Mouse (Mus musculus) c-Kit-positive CD71-positive TER-119-positive erythroid progenitor cells, embryonic 14.5 days (primary cell): ENCODE data around the gene Inpp5b.

Experiments used
- DNase-seq: peaks from one replicate; pipeline ENCODE4 v3.0.0-alpha.2; 2013; ENCODE audit warnings: low spot score

Gene Inpp5b

GRCm38 (mm10) chr4:124765802-124766565 is 24.3 kb downstream of the Inpp5b start:
- DNase-seq, result no peak

- DNase-seq, result no peak
Observed at GRCm38 (mm10) chr4:124766566-124766940, 24.9 kb downstream of the Inpp5b start.

DNA sequence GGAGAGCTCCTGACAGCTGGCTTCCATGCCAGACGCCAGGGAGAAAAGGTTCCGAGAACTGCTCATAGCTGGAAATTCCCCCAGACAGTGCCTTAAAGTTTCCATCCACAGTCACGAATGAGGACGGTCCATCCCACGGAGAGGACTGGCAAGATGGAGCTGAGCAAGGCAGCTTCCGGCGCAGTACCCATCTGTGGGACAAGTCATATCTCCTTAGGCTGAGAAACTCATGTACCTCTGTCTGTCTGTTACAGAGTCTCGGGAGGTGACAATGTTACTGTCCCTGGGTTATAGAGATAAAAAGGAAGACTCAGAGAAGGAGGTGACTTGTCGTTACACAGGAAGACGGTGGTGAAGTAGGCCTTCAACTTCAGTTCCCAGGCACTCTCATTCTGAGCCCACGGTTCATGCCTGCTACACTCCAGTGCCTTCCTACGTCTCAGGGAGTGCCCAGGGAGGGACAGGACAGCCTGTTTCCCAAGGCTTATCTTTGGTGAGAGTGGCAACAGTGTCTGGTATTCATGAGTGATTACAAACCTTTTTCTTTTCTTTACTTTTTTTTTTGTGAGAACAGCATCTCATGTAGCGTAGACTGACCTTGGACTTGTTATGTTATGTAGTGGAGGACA is 27.4 kb downstream of the Inpp5b start:
- peak; percentile 47 for DNase-seq

GRCm38 (mm10) chr4:124770624-124771023 is 29.0 kb downstream of the Inpp5b start:
- no peak for DNase-seq

DNA sequence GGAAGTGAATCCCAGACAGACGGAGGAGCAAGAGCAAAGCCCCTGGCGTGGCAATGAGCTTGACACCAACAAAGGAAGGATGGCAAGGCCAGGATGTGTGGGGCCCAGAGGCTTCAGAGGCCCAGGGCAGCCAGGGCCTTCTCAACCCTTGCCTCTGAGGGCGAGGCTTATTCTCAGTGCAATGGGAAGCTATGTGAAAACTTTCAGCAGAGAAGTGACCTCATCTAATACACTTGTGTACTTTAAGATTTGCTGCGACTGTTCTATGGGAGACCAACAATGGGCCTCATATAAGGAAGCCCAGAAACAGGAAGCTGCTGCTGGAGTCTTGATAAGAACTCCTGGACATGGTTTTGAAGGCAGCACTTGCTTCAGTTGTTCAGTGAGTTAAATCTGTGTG is 30.5 kb downstream of the Inpp5b start:
- no peak for DNase-seq

DNA sequence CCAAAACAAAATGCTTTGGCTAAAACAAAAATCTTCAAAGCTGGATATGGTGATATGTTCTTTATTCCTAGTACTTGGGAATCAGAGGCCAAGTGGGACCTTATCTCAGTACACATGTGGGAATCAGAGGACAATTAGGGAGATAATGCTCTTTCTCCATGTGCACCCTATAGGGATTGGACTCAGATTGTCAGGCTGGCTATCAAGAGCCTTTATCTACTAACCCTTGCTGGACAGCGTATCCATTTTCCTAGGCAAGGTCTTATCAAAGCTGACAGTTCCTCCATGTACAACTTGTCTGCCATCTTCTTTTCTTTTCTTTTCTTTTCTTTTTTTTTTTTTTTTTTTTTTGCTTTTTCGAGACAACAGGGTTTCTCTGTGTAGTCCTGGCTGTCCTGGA is 31.8 kb downstream of the Inpp5b start:
- DNase-seq, result peak; percentile 48

DNA sequence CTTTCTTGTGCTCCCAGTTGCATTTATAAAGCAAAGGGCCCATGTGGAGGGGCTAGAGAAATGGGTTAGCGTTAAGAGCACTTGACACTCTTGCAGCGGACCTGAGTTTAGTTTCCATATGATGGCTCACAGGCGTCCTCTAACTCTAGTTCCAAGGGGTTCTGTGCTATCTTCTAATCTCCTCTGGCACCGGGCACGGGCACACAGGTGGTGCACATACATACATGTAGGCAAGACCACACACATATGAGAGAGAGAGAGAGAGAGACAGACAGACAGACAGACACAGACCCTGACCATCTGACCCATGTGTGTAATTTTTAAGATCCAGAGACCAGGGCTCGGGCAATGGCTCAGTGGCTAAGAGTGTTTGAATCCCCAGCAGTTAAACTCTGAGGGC is 32.3 kb downstream of the Inpp5b start:
- DNase-seq, result no peak

DNA sequence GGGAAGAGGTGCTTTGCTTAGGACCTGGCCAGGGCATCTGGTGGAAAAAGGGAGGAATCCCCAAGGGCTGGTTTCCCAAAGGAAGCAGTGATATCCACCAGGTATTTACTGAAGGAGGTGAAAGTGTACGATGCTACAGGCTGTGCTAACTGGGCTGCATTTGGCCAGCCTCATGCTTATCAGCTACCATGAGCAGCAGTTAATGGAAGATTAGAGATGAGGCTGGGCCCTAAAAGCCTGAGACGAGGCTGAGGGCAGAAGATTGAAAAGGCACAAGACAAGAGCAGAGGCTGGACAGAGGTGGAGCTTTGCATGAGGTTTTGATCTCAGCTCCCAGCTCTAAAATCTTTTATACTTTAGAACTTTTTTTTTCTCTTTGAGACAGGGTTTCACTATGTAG is 32.8 kb downstream of the Inpp5b start:
- DNase-seq, result peak; percentile 87

DNA sequence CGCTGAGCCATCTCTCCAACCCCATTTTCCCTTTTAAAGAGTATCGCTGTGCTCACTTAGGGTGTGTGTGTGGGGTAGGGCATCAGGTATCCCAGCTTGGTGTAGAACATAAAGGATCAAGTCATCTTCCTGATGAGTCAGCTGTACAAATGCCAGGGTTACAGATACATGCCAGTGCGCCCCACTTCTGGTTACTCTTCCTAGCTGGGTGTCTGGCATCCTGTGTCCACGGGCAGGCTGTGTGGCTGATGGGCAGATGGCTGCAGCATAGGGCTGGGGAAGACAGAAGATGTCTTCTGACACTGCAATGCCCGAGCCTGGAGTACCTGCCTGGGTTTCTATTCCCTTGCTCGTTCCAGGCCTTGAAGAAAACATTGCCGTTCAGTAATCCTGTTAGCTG is 39.7 kb downstream of the Inpp5b start:
- no peak for DNase-seq

DNA sequence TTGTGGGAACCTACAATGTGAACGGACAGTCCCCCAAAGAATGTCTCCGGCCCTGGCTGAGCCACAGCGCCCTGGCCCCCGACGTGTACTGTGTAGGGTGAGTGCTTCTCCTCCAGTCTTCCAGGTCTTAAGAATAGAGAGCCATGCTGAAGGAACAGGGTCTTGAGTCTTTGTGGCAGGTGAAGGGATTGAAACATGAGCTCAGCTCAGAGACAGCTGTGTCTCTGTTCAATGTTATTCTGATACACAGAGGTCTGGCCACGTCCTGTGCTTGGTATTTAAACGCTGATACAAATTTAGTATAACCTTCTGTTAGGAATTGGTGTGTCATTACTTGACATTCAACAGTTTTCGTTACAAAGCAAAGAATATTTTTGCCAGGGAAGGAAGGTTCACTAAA is 40.7 kb downstream of the Inpp5b start:
- DNase-seq, result no peak

- no peak for DNase-seq
Observed at GRCm38 (mm10) chr4:124783937-124784336, 42.3 kb downstream of the Inpp5b start.

GRCm38 (mm10) chr4:124790013-124790412 is 48.4 kb downstream of the Inpp5b start:
- DNase-seq, result no peak

- no peak for DNase-seq
Observed at GRCm38 (mm10) chr4:124792114-124792513, 50.5 kb downstream of the Inpp5b start.

DNA sequence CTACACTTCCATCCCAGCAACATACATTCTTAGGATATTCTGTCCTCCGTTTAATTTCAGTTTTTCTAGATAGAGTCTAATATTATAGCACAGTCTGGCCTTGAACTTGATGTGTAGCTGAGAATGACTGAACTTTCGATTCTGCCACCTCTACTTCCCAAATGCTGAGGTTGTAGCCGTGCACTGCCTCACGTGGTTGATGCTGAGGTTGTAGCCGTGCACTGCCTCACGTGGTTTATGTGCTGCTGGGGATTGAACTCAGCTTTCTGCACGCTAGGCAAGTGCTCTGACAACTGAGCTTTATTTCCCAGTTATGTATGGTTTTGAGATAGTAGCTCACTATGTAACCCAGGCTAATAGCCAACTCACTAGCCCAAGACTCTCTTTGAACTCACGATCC is 54.5 kb downstream of the Inpp5b start:
- DNase-seq, result no peak

DNA sequence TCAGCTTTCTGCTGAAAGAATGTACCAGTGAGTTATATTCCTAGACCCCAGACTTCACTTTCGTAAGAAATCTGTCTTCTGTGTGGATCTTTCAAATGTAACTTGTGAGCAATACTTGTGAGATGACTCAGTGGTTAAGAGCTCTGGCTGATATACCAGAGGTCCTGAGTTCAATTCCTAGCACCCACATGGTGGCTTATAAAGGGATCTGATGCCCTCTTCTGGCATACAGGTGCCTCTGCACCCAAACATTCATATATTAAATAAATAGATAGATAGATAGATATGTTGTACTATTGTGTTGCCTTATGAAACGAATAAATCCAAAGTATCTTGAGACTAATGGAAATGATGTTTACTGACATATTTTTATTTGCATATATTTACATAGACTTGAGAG is 55.3 kb downstream of the Inpp5b start:
- DNase-seq, result no peak

DNA sequence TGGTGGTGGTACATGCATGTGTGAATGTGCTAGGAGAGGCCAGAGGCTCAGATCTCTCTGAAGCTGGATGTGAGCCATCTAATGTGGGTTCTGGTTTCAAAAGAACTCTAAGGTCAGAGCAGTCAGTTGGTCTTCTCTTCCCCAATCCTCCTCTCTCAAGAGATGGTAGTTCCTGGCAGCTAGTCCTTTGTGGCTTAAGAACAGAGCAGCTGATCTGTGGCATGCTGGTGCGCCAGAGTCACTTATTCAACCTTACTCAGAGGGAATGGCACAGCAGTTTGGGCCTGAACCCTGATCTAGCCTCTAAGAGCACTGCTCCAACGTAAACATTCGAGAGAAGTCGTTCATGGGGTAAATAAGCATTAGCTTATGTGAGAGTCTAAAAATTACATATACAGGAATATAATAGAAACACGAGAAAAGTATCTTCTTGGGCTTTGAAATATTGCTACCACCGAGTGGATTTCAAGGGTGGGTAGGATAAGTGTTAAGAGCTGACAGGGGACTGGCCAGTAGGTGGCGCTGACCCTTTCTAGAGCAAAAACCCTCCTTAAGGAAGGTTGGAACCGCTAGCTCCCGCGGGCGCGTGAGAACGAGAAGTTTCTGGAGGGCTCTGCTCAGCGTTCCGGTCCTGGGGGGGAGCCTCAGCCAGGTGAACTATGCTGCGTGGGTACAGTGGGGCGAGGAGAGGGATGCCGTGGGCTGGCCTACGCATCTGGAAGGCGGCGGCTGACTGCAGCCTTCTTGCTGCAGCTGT is 60.1 kb downstream of the Inpp5b start, which contains the start of gene Mtf1:
Gene Mtf1, plus strand, starts transcription at position 553 of the 757 bp plus-strand sequence.
- DNase-seq, result peak; percentile 92

DNA sequence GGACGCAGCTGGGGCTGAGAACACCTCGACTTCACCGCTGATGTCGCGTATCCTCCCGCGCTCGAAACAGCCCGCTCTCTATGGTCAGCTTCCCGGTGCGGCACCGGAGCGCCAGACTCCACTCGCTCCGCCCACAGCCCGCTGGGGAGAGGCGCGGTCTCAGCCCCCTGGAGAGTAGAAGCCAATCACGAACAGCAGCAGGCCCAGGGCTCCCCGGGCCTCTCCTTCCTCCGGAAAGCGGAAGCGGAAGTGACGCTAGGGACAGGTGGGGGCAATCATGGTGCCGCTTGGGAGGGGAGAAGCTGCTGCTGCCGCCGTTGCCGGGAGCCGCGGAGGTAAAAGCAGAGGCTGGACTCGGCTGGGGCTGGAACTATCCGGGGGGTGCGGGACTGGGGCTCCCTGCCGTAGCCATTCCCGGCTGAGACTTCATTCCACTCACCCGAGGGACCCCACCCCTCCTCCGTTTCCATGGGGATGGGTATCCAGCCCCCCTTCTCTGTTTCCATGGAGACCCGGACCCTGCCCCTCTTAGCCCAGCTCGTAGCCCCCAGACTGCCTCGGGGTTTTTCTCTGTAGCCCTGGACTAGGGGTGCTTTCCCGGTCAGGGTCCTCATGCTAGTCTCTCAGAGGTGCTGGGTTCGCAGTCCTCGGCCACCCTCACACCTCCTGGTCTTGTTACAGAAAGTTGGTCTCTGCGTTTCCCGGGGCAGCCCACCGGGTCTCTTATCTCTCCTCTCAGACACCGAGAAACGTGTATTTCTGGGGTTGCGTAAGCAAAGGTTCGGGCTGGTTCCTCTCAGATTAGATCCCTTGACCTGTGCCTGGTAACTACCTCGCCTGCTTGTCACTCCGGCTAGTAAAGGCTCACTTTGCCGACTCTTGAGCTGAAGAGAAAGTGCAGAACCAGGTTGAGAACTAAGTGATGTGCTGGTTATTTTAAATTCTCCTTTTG is 60.9 kb downstream of the Inpp5b start:
- peak; percentile 96 for DNase-seq

DNA sequence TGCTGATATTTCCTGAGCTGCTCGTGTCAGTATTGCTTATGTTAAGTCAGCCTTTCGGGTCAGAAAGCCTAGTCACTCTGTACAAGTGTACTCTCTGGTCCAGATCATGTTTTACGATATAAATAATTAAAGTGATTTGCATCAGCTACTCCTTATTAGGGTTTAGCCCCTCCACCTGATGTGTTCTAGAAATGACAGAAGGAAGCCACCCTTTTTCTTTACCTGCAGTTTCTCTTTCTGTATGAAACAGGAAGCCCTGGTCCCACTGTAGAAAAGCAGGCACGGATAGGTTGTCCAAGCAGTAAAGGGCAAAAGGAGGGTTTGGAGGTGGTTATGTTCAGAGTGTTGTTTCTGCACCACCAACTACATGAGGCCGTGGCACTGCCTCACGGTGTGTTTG is 61.8 kb downstream of the Inpp5b start:
- no peak for DNase-seq

GRCm38 (mm10) chr4:124808511-124808910 is 66.9 kb downstream of the Inpp5b start:
- DNase-seq, result no peak

- DNase-seq, result no peak
Observed at GRCm38 (mm10) chr4:124809136-124809883, 67.7 kb downstream of the Inpp5b start.

DNA sequence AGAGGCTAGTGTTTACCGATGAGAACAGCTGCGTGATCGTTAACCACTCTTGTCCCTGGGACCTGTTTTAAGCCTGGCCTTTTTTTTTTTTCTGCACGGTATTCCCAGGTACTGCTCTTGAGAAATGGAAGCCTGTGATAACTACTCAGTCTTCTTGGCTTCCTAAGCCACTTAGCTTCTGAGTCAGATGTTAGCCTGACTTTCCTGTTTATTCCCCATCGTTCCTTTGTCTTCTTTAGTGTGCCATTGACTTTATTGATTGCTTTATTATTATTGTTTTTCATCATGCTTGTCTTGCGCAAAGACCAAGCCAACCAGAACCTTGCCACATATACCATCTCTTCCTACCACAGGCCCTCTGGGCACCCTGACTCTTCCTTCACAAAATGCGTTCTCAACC is 68.4 kb downstream of the Inpp5b start:
- DNase-seq, result no peak
